Mouse (Mus musculus): Measurements from ENCODE around the gene Mgll.

Mgll gene

GRCm38 (mm10) chr6:88842731-88843151 is 118.5 kb downstream of the Mgll start:
- DNase-seq (ENCODE audit: inconsistent age in 2 of 2, low spot score in 1 of 2) = no peak

GRCm38 (mm10) chr6:88843241-88843640 is 119.0 kb downstream of the Mgll start:
- DNase-seq (ENCODE audit: inconsistent age in 2 of 2, low spot score in 1 of 2) = no peak

- DNase-seq (ENCODE audit: inconsistent age in 2 of 2, low spot score in 1 of 2) = no peak
Observed at GRCm38 (mm10) chr6:88843781-88844725, 119.8 kb downstream of the Mgll start.

- no peak for DNase-seq (ENCODE audit: inconsistent age in 2 of 2, low spot score in 1 of 2)
Observed at GRCm38 (mm10) chr6:88844901-88845565, 120.8 kb downstream of the Mgll start.

- peak in 1 of 2 experiments; percentile 80 for DNase-seq (ENCODE audit: inconsistent age in 2 of 2, low spot score in 1 of 2)
Observed at GRCm38 (mm10) chr6:88847571-88847970, 123.4 kb downstream of the Mgll start.

GRCm38 (mm10) chr6:88849270-88849669 is 125.1 kb downstream of the Mgll start:
- peak in 1 of 2 experiments; percentile 68 for DNase-seq (ENCODE audit: inconsistent age in 2 of 2, low spot score in 1 of 2)

GRCm38 (mm10) chr6:88850034-88850433 is 125.8 kb downstream of the Mgll start:
- no peak for DNase-seq (ENCODE audit: inconsistent age in 2 of 2, low spot score in 1 of 2)

GRCm38 (mm10) chr6:88854509-88854908 is 130.3 kb downstream of the Mgll start:
- DNase-seq (ENCODE audit: inconsistent age in 2 of 2, low spot score in 1 of 2) = no peak

- DNase-seq (ENCODE audit: inconsistent age in 2 of 2, low spot score in 1 of 2) = peak in 1 of 2 experiments; percentile 88
Observed at GRCm38 (mm10) chr6:88855636-88856035, 131.4 kb downstream of the Mgll start.

- peak; percentile 62 to 83 for DNase-seq (ENCODE audit: inconsistent age in 2 of 2, low spot score in 1 of 2)
Observed at GRCm38 (mm10) chr6:88857249-88857648, 133.0 kb downstream of the Mgll start.

- no peak for DNase-seq (ENCODE audit: inconsistent age in 2 of 2, low spot score in 1 of 2)
Observed at GRCm38 (mm10) chr6:88857830-88858229, 133.6 kb downstream of the Mgll start.

- DNase-seq (ENCODE audit: inconsistent age in 2 of 2, low spot score in 1 of 2) = no peak
Observed at GRCm38 (mm10) chr6:88858341-88858740, 134.1 kb downstream of the Mgll start.

- DNase-seq (ENCODE audit: inconsistent age in 2 of 2, low spot score in 1 of 2) = peak; percentile 57 to 86
Observed at GRCm38 (mm10) chr6:88860914-88861313, 136.7 kb downstream of the Mgll start.

- DNase-seq (ENCODE audit: inconsistent age in 2 of 2, low spot score in 1 of 2) = no peak
Observed at GRCm38 (mm10) chr6:88865704-88866103, 141.5 kb downstream of the Mgll start.

- peak; percentile 83 to 85 for DNase-seq (ENCODE audit: inconsistent age in 2 of 2, low spot score in 1 of 2)
Observed at GRCm38 (mm10) chr6:88869459-88869858, 145.2 kb downstream of the Mgll start.

- no peak for DNase-seq (ENCODE audit: inconsistent age in 2 of 2, low spot score in 1 of 2)
Observed at GRCm38 (mm10) chr6:88870594-88870993, 146.4 kb downstream of the Mgll start.

- DNase-seq (ENCODE audit: inconsistent age in 2 of 2, low spot score in 1 of 2) = no peak
Observed at GRCm38 (mm10) chr6:88871546-88871945, 147.3 kb downstream of the Mgll start.

GRCm38 (mm10) chr6:88872811-88873210 is 148.6 kb downstream of the Mgll start:
- DNase-seq (ENCODE audit: inconsistent age in 2 of 2, low spot score in 1 of 2) = no peak

- peak; percentile 44 to 53 for DNase-seq (ENCODE audit: inconsistent age in 2 of 2, low spot score in 1 of 2)
Observed at GRCm38 (mm10) chr6:88873965-88874867, 150.0 kb downstream of the Mgll start.

- peak; percentile 86 to 91 for DNase-seq (ENCODE audit: inconsistent age in 2 of 2, low spot score in 1 of 2)
Observed at GRCm38 (mm10) chr6:88874868-88875508, 150.8 kb downstream of the Mgll start, which contains the start of gene Podxl2. Gene Podxl2, minus strand, starts transcription at chr6:88875044.
